ENCODE assay signal across 16 mouse cellular contexts in the genomic region with DNA sequence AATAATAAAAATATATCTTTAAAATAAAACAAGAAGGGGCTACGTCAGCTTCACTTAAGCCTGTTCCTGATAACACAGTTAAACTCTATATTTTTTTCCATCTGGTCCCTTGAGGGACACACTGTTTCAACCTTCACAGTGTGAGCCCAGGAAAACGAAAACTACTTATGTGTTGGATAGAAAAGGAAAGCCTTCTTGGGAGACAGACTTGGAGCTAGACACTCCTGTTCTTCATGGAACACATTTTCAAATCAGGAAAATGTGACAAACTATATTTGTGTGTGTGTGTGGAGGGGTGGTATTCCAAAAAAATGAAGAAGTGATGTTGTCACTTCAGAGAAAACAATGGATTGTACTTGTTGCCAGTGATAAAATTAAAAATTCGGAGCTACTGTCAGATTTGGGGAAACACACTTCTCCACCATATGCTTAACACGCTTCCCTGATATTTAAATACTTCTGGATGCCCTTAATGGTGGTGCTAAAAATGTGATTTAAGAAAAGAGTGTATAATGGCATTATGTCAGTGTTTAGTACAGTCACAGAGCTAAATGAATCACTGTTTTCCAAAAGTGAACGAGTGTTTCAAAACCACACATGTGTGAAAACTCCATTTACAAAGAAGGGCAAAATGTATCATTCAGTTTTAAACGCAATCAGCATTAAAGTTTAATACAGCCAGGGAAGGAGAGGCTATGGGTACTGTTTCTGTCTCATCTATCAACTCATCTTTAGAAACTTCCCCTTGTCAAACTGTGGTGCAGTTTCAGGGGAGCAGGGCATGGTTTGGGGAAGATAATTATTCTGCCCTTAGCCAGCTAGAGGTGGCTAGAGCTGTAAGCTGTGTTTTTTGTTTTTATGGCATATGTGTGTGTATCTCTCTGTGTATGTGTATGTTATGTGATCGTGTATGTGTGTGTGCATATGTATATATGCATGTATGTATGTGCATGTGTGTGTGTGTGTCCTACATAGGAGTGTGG.
"Had no signal": no experiment of that assay in that cellular context is flagged by ENCODE, and none has a peak within 500 bp of the region (broad histone marks: within the 10 kb centered on the region; RNA-seq: fewer than 3 reads in every experiment).

No protein-coding gene starts in this region.

- H3K27ac ChIP-seq: kidney, embryonic 15.5 days; limb, embryonic 15.5 days; liver, embryonic 14.5 days; macrophage; neural tube, embryonic 12.5 days had no signal

- H3K4me1 ChIP-seq: kidney, embryonic 15.5 days; limb, embryonic 15.5 days; neural tube, embryonic 12.5 days had no signal

- H3K9ac ChIP-seq: kidney, embryonic 15.5 days; limb, embryonic 15.5 days; liver, embryonic 14.5 days; lung, embryonic 14.5 days; neural tube, embryonic 12.5 days had no signal

- DNase-seq: kidney, adult 2 months; kidney, postnatal 25 days; lung, embryonic 14.5 days; lung, postnatal 14 days; midbrain, embryonic 14.5 days; retina, postnatal 1 day; right cerebral cortex, postnatal 4 days; spleen, adult 18-20 months; thymus, adult 2 months; thymus, postnatal 25 days had no signal

- H3K27me3 ChIP-seq: kidney, embryonic 15.5 days; limb, embryonic 15.5 days; neural tube, embryonic 12.5 days had no signal

- H3K36me3 ChIP-seq: kidney, embryonic 15.5 days; limb, embryonic 15.5 days; neural tube, embryonic 12.5 days had no signal

- H3K9me3 ChIP-seq: kidney, embryonic 15.5 days; limb, embryonic 15.5 days; neural tube, embryonic 12.5 days had no signal

- H3K4me2 ChIP-seq: kidney, embryonic 15.5 days; limb, embryonic 15.5 days; lung, embryonic 14.5 days; neural tube, embryonic 12.5 days had no signal

- H3K4me3 ChIP-seq: kidney, embryonic 15.5 days; limb, embryonic 15.5 days; myocyte; neural tube, embryonic 12.5 days had no signal
